Mouse (Mus musculus) liver, adult (tissue): ENCODE measurements around the gene Cisd1.

ENCODE experiments used
- GATA4 ChIP-seq: IDR thresholded peaks from 2 replicates; pipeline ENCODE4 v1.6.1; 2014; ENCODE audit warnings: mild to moderate bottlenecking, low read length; ENCODE audit not compliant: insufficient replicate concordance

The Cisd1 gene

GRCm38 (mm10) chr10:71344579-71345143, at the start of gene Cisd1:
TSS of gene Cisd1 (minus strand) at chr10:71344954.
- TF ChIP-seq GATA4: no peak

- no peak for TF ChIP-seq GATA4
These were observed 44.6 kb upstream of the Cisd1 start for GRCm38 (mm10) chr10:71389311-71389710.

GRCm38 (mm10) chr10:71384159-71385044, 39.6 kb upstream of the Cisd1 start:
- TF ChIP-seq GATA4: no peak

GRCm38 (mm10) chr10:71382858-71383551, 38.3 kb upstream of the Cisd1 start:
- peak; percentile 77 for TF ChIP-seq GATA4

- no peak for TF ChIP-seq GATA4
These were observed 37.4 kb upstream of the Cisd1 start for GRCm38 (mm10) chr10:71382109-71382508.

GRCm38 (mm10) chr10:71381471-71382033, 36.8 kb upstream of the Cisd1 start:
- TF ChIP-seq GATA4: no peak

GRCm38 (mm10) chr10:71380406-71380805, 35.7 kb upstream of the Cisd1 start:
- no peak for TF ChIP-seq GATA4

- no peak for TF ChIP-seq GATA4
These were observed 31.3 kb upstream of the Cisd1 start for GRCm38 (mm10) chr10:71376014-71376413.

- TF ChIP-seq GATA4: no peak
These were observed 29.0 kb upstream of the Cisd1 start for GRCm38 (mm10) chr10:71373706-71374105.

- no peak for TF ChIP-seq GATA4
These were observed 27.1 kb upstream of the Cisd1 start for GRCm38 (mm10) chr10:71371881-71372280.

GRCm38 (mm10) chr10:71369466-71369865, 24.7 kb upstream of the Cisd1 start:
- TF ChIP-seq GATA4: no peak

GRCm38 (mm10) chr10:71368128-71368940, 23.6 kb upstream of the Cisd1 start:
- peak; percentile 92 for TF ChIP-seq GATA4

GRCm38 (mm10) chr10:71363858-71364257, 19.1 kb upstream of the Cisd1 start:
- TF ChIP-seq GATA4: no peak

GRCm38 (mm10) chr10:71363440-71363839, 18.7 kb upstream of the Cisd1 start:
- TF ChIP-seq GATA4: no peak
